Mouse (Mus musculus): Measurements from ENCODE around the gene Elmo2. TPM values are rescaled to one million over a fixed set of nuclear protein-coding genes. Genes with fewer than 3 reads are reported as not detected.

Elmo2 gene
- polyA plus RNA-seq, 1 experiment from 2014 or later: 42.8 TPM

- DNase-seq (ENCODE audit: low spot score): no peak
These were observed 66.4 kb downstream of the Elmo2 start for GRCm38 (mm10) chr2:165259859-165260258.

DNA sequence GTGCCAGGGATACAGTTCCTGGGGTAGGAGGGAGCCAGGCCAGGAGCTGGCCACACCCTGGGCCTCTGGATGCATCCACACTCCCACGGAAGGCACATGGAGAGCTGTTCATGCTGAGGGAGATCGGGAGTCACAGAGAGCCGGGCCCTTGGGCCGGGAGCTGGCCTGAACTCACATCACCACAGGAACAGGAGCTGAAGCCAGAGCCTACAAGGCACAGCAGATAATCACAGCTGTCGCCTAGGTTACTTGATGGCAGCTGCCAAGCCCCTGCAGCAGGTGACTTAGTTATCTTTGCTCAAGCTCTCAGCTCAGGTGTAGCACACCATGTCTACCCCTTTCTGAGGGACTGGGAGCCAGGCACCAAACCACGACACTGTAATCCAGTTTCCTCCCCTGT, 68.0 kb downstream of the Elmo2 start:
- no peak for DNase-seq (ENCODE audit: low spot score)

GRCm38 (mm10) chr2:165257151-165257834, 69.0 kb downstream of the Elmo2 start:
- no peak for DNase-seq (ENCODE audit: low spot score)

DNA sequence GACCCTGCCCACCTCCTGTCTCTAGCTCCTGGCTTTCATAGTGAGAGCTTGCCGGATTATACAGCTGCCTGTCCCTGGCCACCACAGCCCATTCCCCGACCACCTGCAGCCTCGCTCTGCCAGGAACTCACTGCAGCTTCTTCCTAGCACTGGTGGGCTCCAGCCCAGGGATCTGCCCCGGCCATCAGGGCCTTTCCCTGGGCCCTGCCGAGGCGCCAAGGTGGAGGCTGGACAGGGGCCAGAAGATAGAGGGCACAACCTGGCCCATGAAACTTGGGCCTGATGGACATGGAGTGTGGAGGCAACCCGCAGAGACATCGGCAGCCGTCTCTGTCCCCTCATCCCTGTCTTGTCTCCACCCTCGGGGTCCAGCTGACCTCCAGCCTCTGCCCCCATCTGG, 70.1 kb downstream of the Elmo2 start:
- no peak for DNase-seq (ENCODE audit: low spot score)

GRCm38 (mm10) chr2:165253867-165254266, 72.4 kb downstream of the Elmo2 start:
- DNase-seq (ENCODE audit: low spot score): no peak

DNA sequence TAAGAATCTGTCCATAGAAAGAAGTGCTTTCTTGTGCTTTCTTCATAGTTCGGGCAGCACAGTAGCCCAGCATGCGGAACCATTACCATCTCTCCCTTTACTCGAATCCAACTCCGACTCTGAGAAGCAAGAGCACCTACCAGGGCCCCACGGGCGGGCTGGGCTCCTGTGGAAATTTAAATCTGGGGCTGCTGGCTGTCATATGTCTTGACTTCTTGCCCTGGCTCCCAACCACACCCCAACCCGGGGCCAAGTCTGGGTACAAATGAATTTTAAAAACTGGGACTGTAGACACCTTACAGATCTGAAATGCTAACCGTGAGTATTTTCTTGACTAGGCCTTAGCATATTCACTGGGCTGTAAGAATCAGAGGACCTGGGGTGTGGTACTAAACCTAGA, 73.0 kb downstream of the Elmo2 start:
- no peak for DNase-seq (ENCODE audit: low spot score)

DNA sequence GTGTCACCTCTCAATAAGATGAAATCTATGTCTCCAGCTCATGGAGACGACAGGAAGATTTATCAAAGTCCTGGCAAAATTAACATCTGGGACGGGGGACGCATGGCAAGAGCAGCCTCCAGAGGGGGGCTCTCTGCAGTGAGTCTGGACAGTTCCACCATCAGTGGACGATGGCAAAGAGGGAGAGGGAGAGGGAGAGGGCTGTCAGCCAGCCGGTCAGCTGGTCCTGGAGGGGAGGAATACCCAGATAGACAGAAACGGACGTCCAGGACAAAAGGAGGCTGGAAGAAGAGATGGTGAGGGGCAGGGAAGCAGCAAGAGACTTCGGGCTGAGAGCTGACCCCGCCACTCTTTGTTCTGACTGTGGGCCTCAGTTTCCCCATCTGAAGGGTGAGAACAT, 73.5 kb downstream of the Elmo2 start:
- no peak for DNase-seq (ENCODE audit: low spot score)

GRCm38 (mm10) chr2:165252381-165252780, 73.9 kb downstream of the Elmo2 start:
- DNase-seq (ENCODE audit: low spot score): no peak

DNA sequence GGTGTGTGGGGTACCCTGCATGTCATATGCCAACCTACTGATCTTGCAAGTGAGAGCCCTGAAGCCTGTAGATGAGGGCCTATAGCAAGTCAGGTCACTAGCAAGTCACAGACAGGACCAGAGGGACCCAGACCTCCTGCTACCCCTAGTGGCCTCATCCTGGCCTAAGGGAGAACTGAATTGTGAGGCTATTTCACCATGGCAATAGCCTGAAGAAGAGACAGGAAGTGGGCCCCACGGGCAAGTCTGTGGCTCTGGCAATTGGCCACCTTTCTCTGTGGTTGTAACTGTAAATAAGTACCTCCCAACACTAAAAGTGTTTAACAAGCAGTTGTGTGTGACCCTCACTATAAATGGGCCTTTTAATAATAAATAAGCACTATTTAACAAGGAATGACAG, 75.4 kb downstream of the Elmo2 start:
- DNase-seq (ENCODE audit: low spot score): no peak

GRCm38 (mm10) chr2:165248967-165249366, 77.3 kb downstream of the Elmo2 start:
- no peak for DNase-seq (ENCODE audit: low spot score)

- DNase-seq (ENCODE audit: low spot score): no peak
These were observed 79.9 kb downstream of the Elmo2 start for GRCm38 (mm10) chr2:165246349-165246748.

DNA sequence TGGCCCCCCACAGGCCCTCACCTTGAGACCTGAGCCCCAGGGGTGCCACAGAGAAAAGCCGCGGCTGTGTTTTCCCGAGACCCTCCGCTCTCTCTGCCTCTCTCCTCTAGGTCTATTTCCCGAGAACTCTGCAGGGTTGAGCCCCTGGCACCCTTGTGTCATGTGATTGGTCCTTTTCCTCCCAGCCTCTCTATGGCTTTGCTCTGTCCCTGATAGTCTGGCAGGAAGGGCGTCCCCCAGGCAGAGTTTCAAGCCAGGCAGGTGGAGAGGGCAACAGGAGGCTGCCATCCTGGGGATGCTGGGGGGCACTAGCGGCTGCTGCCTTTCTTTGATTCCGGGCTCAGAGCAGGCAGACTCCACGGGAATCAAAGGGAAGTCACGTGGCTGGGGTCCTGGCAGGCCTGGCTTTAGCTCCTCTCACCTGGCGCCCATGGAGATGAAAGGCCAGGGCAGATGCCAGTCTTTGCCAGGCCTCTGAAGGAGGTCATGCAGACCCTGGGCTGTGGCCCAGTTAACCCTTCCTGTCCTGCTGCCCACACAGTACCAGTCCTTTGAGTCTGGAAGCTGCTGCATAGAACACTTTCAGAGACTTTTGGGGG, 83.1 kb downstream of the Elmo2 start:
- DNase-seq (ENCODE audit: low spot score): no peak

DNA sequence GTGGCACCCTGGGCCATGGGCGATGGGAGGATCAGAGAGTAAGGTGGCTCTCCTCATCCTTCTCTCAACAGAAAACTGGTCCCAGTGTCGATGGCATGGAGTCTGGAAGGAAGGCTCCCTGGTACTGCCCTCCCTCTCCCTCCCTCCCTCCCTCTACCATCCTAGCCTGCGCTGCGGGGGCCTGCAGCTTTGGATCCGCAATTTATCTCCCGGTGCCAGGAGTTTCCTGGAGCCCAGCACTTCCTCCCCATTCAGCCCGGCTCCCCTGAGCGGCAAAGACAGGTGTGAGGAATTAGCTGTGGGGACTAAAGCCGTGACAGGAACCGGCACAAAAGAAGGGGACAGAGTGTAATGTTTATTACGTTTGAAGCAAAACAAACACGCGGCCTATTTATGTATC, 83.7 kb downstream of the Elmo2 start:
- no peak for DNase-seq (ENCODE audit: low spot score)

DNA sequence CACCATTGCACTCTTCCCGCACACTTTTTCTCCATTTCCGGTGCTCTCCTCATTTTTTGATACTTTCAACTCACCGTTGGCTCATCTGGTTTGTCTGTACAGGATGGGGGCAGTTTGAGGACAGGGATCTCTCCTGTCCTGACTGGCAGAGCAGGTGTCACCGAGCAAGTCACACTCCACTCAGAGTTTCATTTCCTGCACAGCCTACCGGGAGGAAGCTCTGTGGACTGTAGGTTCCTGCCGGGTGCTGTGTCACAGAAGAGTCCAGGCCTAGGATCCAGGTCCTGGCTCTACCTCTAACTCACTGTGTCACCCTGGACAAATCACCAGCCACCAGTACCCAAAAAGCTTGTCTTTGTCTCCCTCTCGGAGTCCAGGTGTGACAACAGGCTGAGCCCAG, 84.5 kb downstream of the Elmo2 start:
- no peak for DNase-seq (ENCODE audit: low spot score)

- DNase-seq (ENCODE audit: low spot score): no peak
These were observed 85.9 kb downstream of the Elmo2 start for GRCm38 (mm10) chr2:165240371-165240770.

GRCm38 (mm10) chr2:165239533-165240144, 86.6 kb downstream of the Elmo2 start:
- no peak for DNase-seq (ENCODE audit: low spot score)

GRCm38 (mm10) chr2:165238416-165239145, 87.7 kb downstream of the Elmo2 start:
- DNase-seq (ENCODE audit: low spot score): no peak

Other genes starting within 250 kb of the Elmo2 start
- not detected in 2 replicates for gene 1700025C18Rik, start 235.7 kb downstream of the Elmo2 start, polyA plus RNA-seq (2015; fragmentation: Nextera tagmentation; extraction: Ambion mirVana)
- gene Cdh22, start 91.6 kb downstream of the Elmo2 start, polyA plus RNA-seq (2015; fragmentation: Nextera tagmentation; extraction: Ambion mirVana): 0.14 and 0.21 TPM in 2 replicates
- 49.5 and 49.6 TPM in 2 replicates for gene Slc35c2, start 38.6 kb downstream of the Elmo2 start, polyA plus RNA-seq (2015; fragmentation: Nextera tagmentation; extraction: Ambion mirVana)
- gene Zfp663, start 42.2 kb upstream of the Elmo2 start, polyA plus RNA-seq (2015; fragmentation: Nextera tagmentation; extraction: Ambion mirVana): 0.14 TPM in 1 of 2 replicates, not detected in the other
- gene Zfp334, start 61.8 kb upstream of the Elmo2 start, polyA plus RNA-seq (2015; fragmentation: Nextera tagmentation; extraction: Ambion mirVana): 0.54 and 0.60 TPM in 2 replicates
- gene Ocstamp, start 73.9 kb upstream of the Elmo2 start, polyA plus RNA-seq (2015; fragmentation: Nextera tagmentation; extraction: Ambion mirVana): 0.03 TPM in 1 of 2 replicates, not detected in the other
- gene Slc13a3, start 146.8 kb upstream of the Elmo2 start, polyA plus RNA-seq (2015; fragmentation: Nextera tagmentation; extraction: Ambion mirVana): 0.41 and 0.53 TPM in 2 replicates
- 27.3 and 27.4 TPM in 2 replicates for gene Trp53rka, start 166.8 kb upstream of the Elmo2 start, polyA plus RNA-seq (2015; fragmentation: Nextera tagmentation; extraction: Ambion mirVana)
- gene Slc2a10, start 177.3 kb upstream of the Elmo2 start, polyA plus RNA-seq (2015; fragmentation: Nextera tagmentation; extraction: Ambion mirVana): 0.38 and 0.50 TPM in 2 replicates

Data from thymus, postnatal 0 days (tissue).